Mouse (Mus musculus): ENCODE measurements around the gene Cbfb. TPM values are rescaled to one million over a fixed set of nuclear protein-coding genes. Genes with fewer than 3 reads are reported as not detected.
A peak's percentile ranks its signal among the peaks of the same experiment; 100 is the strongest.

The Cbfb gene
- polyA plus RNA-seq, 1 experiment from 2014 or later = 75.4 TPM

DNA sequence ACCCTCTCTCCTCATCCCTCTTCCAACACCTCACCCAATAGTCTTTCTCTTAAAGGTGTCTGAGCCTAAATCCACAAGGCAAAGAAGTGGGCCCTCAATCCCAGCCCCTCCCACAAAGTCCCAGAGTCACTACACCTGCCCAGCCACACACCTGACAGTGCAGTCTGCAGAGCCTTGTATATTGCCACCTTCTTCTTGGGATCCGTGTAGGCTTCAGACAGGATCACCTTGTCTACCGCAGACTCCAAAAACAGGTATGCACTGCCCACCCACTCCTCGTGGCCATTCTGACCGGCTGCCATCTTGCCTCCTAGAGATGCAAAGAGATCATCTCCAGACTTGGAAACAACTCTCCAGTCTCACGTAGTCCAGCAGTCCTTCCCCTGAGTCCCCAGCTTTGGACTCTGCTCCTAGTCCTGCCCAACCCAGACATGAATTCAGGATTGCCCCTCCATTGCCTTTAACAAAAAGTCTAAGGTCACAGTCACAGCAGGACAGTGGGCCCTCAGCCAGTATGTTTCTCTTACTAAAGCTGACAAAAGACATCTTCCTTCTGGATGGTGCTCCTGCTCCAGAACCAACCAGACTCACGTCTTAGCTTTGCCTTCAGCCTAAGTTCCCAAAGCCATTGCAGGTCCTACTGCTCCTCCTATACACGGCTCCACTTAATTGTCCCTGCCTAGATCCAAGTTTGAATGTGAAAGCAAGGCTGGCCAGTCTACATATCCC lies 90.1 kb downstream of the Cbfb start:
- no peak for DNase-seq (ENCODE audit: low spot score)

DNA sequence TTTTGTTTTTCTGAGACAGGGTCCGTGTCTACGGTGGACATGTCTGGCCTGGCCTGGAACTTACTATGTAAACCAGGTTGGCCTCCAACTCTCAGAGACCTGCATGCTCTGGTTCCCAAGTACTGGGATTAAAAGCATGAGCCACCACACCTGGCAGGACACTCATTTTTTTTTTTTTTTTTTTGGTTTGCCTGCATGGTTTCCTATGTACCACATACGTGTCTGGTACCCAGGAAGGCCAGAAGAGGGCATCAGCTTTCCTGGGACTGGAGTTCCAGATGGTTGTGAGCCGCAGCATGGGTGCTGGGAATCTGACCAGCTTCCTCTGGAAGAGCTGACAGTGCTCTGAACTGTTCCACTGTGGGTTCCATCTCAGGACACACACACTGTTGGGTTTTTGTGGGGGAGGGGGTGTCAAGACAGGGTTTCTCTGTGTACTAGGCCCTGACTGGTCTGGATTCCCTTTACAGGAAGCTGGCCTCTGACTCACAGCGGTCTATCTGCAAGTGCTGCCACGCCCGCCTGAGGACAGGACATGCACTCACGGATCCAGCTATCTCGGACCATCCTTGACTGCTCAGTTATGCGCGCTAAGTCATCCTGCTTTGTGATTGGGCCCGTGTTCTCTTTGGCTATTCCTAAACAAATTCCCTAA lies 91.0 kb downstream of the Cbfb start:
- no peak for DNase-seq (ENCODE audit: low spot score)
- Histone ChIP-seq H3K9me3 (ENCODE audit: control insufficient read depth, low read length) (no peaks in the 10 kb centered on the region; the same call in 1 of the 2 replicates), H3K9ac (ENCODE audit: low read length) (no peak overlapping the region), H3K36me3 (ENCODE audit: control insufficient read depth, insufficient read depth, low read length) (no peaks in the 10 kb centered on the region), H3K4me3 (ENCODE audit: low read depth, low read length) (no peak overlapping the region), H3K27ac (ENCODE audit: low read depth, low read length) (no peak overlapping the region), H3K4me1 (ENCODE audit: control insufficient read depth, insufficient read depth, low read length) (peaks cover 8% of the 10 kb centered on the region), H3K27me3 (ENCODE audit: control insufficient read depth, insufficient read depth, low read length) (peaks cover 73% of the 10 kb centered on the region), H3K4me2 (ENCODE audit: low read depth) (no peak overlapping the region)
- WGBS = 83% methylated on average over 12 of the region's 12 CpGs
- ATAC-seq (ENCODE audit: insufficient read depth, low FRiP score, low TSS enrichment) = no peak

More for the DNA sequence above, 90.1 kb downstream of the Cbfb start:
- 54% methylated on average over 7 of the region's 7 CpGs for WGBS
- Histone ChIP-seq H3K27me3 (ENCODE audit: control insufficient read depth, insufficient read depth, low read length) (peaks cover 70% of the 10 kb centered on the region), H3K27ac (ENCODE audit: low read depth, low read length) (no peak overlapping the region), H3K36me3 (ENCODE audit: control insufficient read depth, insufficient read depth, low read length) (no peaks in the 10 kb centered on the region), H3K4me3 (ENCODE audit: low read depth, low read length) (no peak overlapping the region), H3K4me2 (ENCODE audit: low read depth) (no peak overlapping the region), H3K4me1 (ENCODE audit: control insufficient read depth, insufficient read depth, low read length) (peaks cover 8% of the 10 kb centered on the region), H3K9ac (ENCODE audit: low read length) (no peak overlapping the region), H3K9me3 (ENCODE audit: control insufficient read depth, low read length) (no peaks in the 10 kb centered on the region)
- no peak; the same call in 1 of the 2 replicates for ATAC-seq (ENCODE audit: insufficient read depth, low FRiP score, low TSS enrichment)

DNA sequence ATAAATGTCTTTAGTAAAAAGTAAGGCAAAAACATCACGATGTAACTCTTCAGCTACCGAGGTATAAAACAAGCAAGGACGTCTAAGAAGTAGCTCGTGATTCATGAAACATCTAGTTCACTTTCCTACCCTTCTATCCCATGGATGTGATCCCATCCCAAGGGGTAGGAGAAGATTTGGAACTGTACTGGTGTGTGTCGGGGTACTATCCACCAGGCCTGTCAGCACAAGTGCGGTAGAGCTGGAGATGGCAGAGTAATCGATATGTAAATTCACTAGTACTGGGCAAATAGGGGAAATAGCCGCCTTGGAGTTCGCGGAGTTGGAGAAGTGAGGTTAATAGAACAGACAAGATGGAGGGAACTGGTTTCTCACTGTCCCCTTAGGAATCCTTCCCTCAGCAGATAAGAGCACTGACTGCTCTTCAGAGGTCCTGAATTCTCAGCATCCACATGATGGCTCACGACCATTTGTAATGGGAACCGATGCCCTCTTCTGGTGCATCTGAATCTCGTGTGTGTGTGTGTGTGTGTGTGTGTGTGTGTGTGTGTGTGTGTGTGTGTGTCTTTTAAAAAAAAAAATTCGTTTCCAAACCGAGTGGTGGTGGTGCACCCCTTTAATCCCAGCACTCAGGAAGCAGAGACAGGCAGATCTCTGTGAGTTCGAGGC lies 92.9 kb downstream of the Cbfb start:
- WGBS = 40% methylated on average over 16 of the region's 16 CpGs
- no peaks in the 10 kb centered on the region; the same call in 1 of the 2 replicates for H3K9me3 ChIP-seq (ENCODE audit: control insufficient read depth, low read length)
- DNase-seq (ENCODE audit: low spot score) (no peak), ATAC-seq (ENCODE audit: insufficient read depth, low FRiP score, low TSS enrichment) (no peak)
- peaks cover 12% of the 10 kb centered on the region for H3K4me1 ChIP-seq (ENCODE audit: control insufficient read depth, insufficient read depth, low read length)
- no peak overlapping the region for H3K27ac ChIP-seq (ENCODE audit: low read depth, low read length)
- no peak overlapping the region for H3K4me3 ChIP-seq (ENCODE audit: low read depth, low read length)
- no peak overlapping the region for H3K9ac ChIP-seq (ENCODE audit: low read length)
- H3K27me3 ChIP-seq (ENCODE audit: control insufficient read depth, insufficient read depth, low read length) = peaks cover 81% of the 10 kb centered on the region
- H3K36me3 ChIP-seq (ENCODE audit: control insufficient read depth, insufficient read depth, low read length) = no peaks in the 10 kb centered on the region
- no peak overlapping the region for H3K4me2 ChIP-seq (ENCODE audit: low read depth)

DNA sequence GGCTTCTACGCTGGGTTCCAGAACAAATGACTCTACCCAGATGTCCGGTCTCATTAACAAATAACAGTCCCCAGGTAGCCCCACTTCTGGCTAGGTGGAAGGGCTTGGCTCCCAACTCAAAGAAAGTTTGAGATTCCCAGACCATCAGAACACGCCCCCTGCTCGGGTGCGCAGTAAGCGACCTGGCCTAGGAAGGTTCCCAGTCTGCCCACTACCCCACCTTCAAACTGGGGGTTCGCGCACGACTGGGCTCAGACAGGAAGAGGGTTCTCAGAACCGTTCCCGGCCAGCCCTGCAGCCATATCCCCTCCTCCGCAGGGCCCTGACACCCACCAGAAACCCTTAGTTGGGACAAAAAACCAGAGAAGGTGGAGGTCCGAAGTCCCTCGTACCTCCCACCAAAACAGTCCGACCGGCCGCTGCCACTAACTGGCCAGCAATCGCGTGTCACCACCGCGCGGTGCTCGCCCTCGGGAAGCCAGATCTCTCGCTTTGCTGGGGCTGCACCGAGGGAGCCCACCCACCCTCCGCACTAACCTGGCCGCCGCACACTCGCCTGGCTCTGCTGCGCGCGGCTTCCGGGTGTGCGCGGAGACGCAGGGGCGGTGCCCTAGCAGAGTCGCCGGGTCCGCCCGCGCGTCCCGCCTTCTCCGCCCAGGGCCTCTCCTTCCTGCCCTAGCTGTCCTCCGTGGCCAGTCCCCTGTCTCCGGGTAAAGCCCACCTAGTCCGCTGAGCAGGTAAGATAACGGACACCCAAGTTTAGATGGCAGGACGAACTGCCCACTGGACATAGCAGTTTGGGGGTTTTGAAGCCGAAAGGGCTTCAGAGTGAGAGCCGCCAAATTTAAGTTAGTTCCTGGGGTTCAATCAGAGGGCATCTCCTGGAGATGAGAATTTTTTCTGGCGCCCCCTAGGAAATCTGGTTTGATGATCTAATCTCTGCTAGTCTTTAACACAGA lies 93.8 kb downstream of the Cbfb start, which contains the start of the genes Tradd and Fbxl8:
Tradd (minus strand) TSS at position 586 of the 959 bp plus-strand sequence.
Fbxl8 (plus strand) TSS at position 625 of the 959 bp plus-strand sequence.
- H3K36me3 ChIP-seq (ENCODE audit: control insufficient read depth, insufficient read depth, low read length) = no peaks in the 10 kb centered on the region
- H3K9me3 ChIP-seq (ENCODE audit: control insufficient read depth, low read length) = no peaks in the 10 kb centered on the region; the same call in 1 of the 2 replicates
- ATAC-seq (ENCODE audit: insufficient read depth, low FRiP score, low TSS enrichment) (peak; percentile 46), DNase-seq (ENCODE audit: low spot score) (peak; percentile 75)
- H3K4me1 ChIP-seq (ENCODE audit: control insufficient read depth, insufficient read depth, low read length) = peaks cover 6% of the 10 kb centered on the region
- peaks cover 81% of the 10 kb centered on the region for H3K27me3 ChIP-seq (ENCODE audit: control insufficient read depth, insufficient read depth, low read length)
- WGBS = 1% methylated on average over 54 of the region's 54 CpGs
- no peak within 1 kb of the TSS for H3K27ac ChIP-seq (ENCODE audit: low read depth, low read length)
- peak within 1 kb of the TSS; percentile 52 for H3K9ac ChIP-seq (ENCODE audit: low read length)
- peak within 1 kb of the TSS; percentile 59 for H3K4me3 ChIP-seq (ENCODE audit: low read depth, low read length)
- peak within 1 kb of the TSS; percentile 83 for H3K4me2 ChIP-seq (ENCODE audit: low read depth)

DNA sequence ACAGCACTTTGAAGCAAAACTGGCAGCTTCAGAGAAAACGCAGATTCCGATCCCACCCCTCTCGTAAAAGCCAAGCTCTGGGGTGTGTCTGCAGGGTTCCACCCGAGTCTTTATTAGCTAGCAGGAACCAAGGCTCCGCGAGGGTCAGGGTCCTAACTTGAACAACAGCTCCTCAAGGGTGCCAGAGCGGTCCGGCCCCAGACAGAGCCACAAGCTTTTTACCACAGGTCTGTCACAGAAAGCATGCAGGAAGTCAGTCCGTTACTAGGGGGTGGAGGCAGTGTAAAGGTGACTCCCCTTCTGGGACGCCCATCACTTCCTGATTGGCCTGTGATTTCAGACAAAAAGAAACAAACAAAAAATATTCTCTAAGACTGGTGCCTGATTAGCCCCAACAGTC lies 94.7 kb downstream of the Cbfb start:
- no peak for DNase-seq (ENCODE audit: low spot score)

DNA sequence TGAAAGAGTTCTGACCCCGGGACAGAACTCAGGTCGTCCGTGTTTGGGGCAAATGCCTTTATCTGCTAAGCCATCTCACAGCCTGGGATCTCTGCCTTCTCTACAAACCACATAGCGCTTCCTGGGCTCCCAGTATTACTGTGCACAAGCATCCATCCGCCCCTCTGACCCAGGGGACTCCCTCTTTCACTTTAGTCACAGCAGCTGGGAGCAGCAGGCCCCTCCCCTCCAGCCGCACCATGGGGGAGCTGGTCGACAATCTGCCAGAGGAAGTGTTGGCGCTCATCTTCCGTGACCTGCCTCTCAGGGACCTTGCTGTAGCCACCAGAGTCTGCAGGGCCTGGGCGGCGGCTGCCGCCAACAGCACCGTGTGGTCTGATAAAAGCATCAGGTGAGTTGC lies 96.3 kb downstream of the Cbfb start:
- H3K27me3 ChIP-seq (ENCODE audit: control insufficient read depth, insufficient read depth, low read length) = peaks cover 87% of the 10 kb centered on the region
- no peaks in the 10 kb centered on the region; the same call in 1 of the 2 replicates for H3K9me3 ChIP-seq (ENCODE audit: control insufficient read depth, low read length)
- no peak overlapping the region for H3K27ac ChIP-seq (ENCODE audit: low read depth, low read length)
- H3K36me3 ChIP-seq (ENCODE audit: control insufficient read depth, insufficient read depth, low read length) = no peaks in the 10 kb centered on the region
- WGBS = 3% methylated on average over 13 of the region's 13 CpGs
- no peak overlapping the region for H3K9ac ChIP-seq (ENCODE audit: low read length)
- no peak for ATAC-seq (ENCODE audit: insufficient read depth, low FRiP score, low TSS enrichment)
- H3K4me1 ChIP-seq (ENCODE audit: control insufficient read depth, insufficient read depth, low read length) = peaks cover 10% of the 10 kb centered on the region; the same call in 1 of the 2 replicates
- no peak overlapping the region for H3K4me2 ChIP-seq (ENCODE audit: low read depth)
- H3K4me3 ChIP-seq (ENCODE audit: low read depth, low read length) = no peak overlapping the region
- DNase-seq (ENCODE audit: low spot score) = no peak

More for the DNA sequence above, 94.7 kb downstream of the Cbfb start:
- H3K9me3 ChIP-seq (ENCODE audit: control insufficient read depth, low read length) = no peaks in the 10 kb centered on the region; the same call in 1 of the 2 replicates
- H3K4me3 ChIP-seq (ENCODE audit: low read depth, low read length) = peak overlapping the region; percentile 59; the same call in 1 of the 2 replicates
- peaks cover 83% of the 10 kb centered on the region for H3K27me3 ChIP-seq (ENCODE audit: control insufficient read depth, insufficient read depth, low read length)
- no peak overlapping the region for H3K27ac ChIP-seq (ENCODE audit: low read depth, low read length)
- H3K9ac ChIP-seq (ENCODE audit: low read length) = no peak overlapping the region
- peaks cover 9% of the 10 kb centered on the region; the same call in 1 of the 2 replicates for H3K4me1 ChIP-seq (ENCODE audit: control insufficient read depth, insufficient read depth, low read length)
- no peak for ATAC-seq (ENCODE audit: insufficient read depth, low FRiP score, low TSS enrichment)
- no peaks in the 10 kb centered on the region for H3K36me3 ChIP-seq (ENCODE audit: control insufficient read depth, insufficient read depth, low read length)
- H3K4me2 ChIP-seq (ENCODE audit: low read depth) = peak overlapping the region; percentile 83
- WGBS = 12% methylated on average over 10 of the region's 10 CpGs
